Mouse (Mus musculus): ENCODE results near the gene Nell2.

The Nell2 gene

DNA sequence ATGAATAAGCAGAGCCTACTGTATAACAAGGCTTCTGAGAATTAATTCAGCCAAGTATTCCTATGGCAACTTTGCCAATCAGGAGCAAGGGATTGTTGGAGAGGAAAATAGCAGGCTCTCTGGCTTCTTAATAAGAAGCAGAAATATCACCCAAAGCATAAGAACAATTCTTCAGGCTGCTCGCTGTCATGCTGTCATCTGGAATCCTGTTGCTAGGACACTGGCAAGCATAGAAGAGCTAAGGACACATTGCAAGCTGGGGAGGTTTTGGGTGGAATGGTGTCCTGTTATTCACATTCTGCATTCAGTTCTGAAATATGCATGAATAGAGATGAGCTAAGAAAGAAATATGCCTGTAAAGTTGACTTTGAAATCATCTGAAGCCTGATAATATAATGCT lies 459.6 kb downstream of the Nell2 start:
- TF ChIP-seq CTCF (conservative IDR thresholded peaks at IDR 0.05; ENCODE audit: low read length) (no peak), NANOG (IDR thresholded peaks at IDR 0.05; ENCODE audit: borderline replicate concordance, low read length) (no peak), POU5F1 (IDR thresholded peaks at IDR 0.05; ENCODE audit: borderline replicate concordance, low read length) (no peak)
- H3K27me3 ChIP-seq (ENCODE audit: insufficient read depth, low read length): no peaks in the 10 kb centered on the region
- H3K9me3 ChIP-seq (ENCODE audit: low read length): no peaks in the 10 kb centered on the region
- H3K36me3 ChIP-seq (ENCODE audit: insufficient read depth, low read length): no peaks in the 10 kb centered on the region
- peaks cover 11% of the 10 kb centered on the region; the same call in 1 of the 2 replicates for H3K4me1 ChIP-seq (replicated peaks; ENCODE audit: low read depth, low read length)
- no peak overlapping the region for H3K4me3 ChIP-seq (replicated peaks; ENCODE audit: low read length)

DNA sequence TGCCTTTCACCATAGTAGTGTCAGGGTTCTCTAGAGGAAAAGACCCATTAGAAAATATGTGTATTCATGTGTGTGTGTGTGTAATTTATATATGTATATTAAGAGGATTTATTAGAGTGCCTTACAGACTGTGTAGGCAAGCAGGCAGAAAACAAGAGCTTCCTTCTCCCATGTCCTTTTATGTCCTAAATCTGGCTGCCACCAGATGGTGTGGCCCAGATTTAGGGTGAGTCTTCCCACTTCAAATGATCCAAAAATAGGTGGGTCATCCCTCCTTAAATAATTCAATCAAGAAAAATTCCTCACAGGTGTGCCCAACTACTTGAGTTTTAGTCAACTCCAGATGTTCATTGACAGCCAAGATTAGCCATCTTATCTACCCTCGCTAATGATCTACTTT lies 460.3 kb downstream of the Nell2 start:
- no peaks in the 10 kb centered on the region for H3K9me3 ChIP-seq (ENCODE audit: low read length)
- H3K4me1 ChIP-seq (replicated peaks; ENCODE audit: low read depth, low read length): peaks cover 11% of the 10 kb centered on the region; the same call in 1 of the 2 replicates
- H3K27me3 ChIP-seq (ENCODE audit: insufficient read depth, low read length): no peaks in the 10 kb centered on the region
- TF ChIP-seq POU5F1 (IDR thresholded peaks at IDR 0.05; ENCODE audit: borderline replicate concordance, low read length): no peak
- TF ChIP-seq CTCF (conservative IDR thresholded peaks at IDR 0.05; ENCODE audit: low read length): no peak
- TF ChIP-seq NANOG (IDR thresholded peaks at IDR 0.05; ENCODE audit: borderline replicate concordance, low read length): no peak
- no peak overlapping the region for H3K4me3 ChIP-seq (replicated peaks; ENCODE audit: low read length)
- no peaks in the 10 kb centered on the region for H3K36me3 ChIP-seq (ENCODE audit: insufficient read depth, low read length)

DNA sequence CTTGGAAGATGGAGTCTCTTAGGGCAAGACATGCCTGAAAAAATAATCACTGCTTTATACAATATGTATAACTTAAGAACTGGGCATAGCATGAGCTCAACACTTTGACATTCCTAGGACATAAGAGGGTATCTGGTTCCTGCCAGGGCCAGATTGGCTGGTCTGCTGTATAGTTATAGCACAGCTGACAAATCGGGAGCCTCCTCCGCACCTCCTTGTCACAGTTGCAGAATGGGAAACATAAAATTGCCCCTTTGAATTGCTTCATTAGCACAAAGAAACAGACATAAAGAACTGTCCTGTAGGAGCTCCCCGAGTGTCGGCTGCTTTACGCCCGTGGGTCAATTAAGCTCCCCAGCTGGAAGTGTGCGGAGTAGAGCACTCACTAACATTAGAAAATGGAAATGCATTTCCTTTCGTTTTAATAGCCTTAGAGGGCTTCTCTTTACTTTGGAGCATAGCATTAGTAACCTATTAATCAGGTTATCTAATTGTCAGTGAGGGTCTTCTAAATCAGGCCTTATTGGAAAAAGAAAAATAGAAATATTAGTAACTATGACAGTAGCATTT lies 473.2 kb downstream of the Nell2 start:
- H3K9me3 ChIP-seq (ENCODE audit: low read length): no peaks in the 10 kb centered on the region
- no peak overlapping the region for H3K4me3 ChIP-seq (replicated peaks; ENCODE audit: low read length)
- H3K36me3 ChIP-seq (ENCODE audit: insufficient read depth, low read length): no peaks in the 10 kb centered on the region
- TF ChIP-seq POU5F1 (IDR thresholded peaks at IDR 0.05; ENCODE audit: borderline replicate concordance, low read length): no peak
- no peak for TF ChIP-seq NANOG (IDR thresholded peaks at IDR 0.05; ENCODE audit: borderline replicate concordance, low read length)
- no peak for TF ChIP-seq CTCF (conservative IDR thresholded peaks at IDR 0.05; ENCODE audit: low read length)
- no peaks in the 10 kb centered on the region for H3K27me3 ChIP-seq (ENCODE audit: insufficient read depth, low read length)
- H3K4me1 ChIP-seq (replicated peaks; ENCODE audit: low read depth, low read length): no peaks in the 10 kb centered on the region

DNA sequence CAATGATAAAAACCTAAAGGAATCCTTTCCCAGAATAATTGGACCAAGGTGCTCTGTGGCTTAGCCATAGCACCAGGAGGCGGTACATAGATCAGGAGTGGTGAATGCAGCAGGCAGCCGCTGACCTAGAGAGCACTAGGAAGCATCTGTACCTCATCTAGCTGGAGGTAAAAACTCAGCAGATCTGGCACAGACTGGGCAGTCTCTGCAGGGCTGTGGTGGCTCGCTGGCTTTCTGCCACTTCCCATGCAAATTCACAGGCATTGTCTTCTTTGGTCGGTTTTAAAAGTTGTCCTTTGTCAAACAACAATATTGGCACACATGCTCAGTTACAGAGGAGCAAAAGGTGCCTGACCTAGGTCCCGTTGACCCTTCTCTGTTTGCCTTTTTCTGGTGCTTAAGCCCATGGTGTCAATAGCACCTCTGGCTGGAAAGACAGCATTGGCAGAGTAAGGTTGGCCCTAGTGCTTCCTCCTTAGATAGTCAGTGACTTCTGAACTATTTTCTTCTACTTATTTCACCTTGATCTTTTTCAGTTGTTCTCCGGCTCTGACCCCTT lies 479.1 kb downstream of the Nell2 start:
- Histone ChIP-seq H3K9me3 (ENCODE audit: low read length) (no peaks in the 10 kb centered on the region), H3K36me3 (ENCODE audit: insufficient read depth, low read length) (no peaks in the 10 kb centered on the region), H3K4me3 (replicated peaks; ENCODE audit: low read length) (no peak overlapping the region), H3K27me3 (ENCODE audit: insufficient read depth, low read length) (no peaks in the 10 kb centered on the region), H3K4me1 (replicated peaks; ENCODE audit: low read depth, low read length) (no peaks in the 10 kb centered on the region)
- TF ChIP-seq POU5F1 (IDR thresholded peaks at IDR 0.05; ENCODE audit: borderline replicate concordance, low read length): no peak
- TF ChIP-seq CTCF (conservative IDR thresholded peaks at IDR 0.05; ENCODE audit: low read length): no peak
- no peak for TF ChIP-seq NANOG (IDR thresholded peaks at IDR 0.05; ENCODE audit: borderline replicate concordance, low read length)

DNA sequence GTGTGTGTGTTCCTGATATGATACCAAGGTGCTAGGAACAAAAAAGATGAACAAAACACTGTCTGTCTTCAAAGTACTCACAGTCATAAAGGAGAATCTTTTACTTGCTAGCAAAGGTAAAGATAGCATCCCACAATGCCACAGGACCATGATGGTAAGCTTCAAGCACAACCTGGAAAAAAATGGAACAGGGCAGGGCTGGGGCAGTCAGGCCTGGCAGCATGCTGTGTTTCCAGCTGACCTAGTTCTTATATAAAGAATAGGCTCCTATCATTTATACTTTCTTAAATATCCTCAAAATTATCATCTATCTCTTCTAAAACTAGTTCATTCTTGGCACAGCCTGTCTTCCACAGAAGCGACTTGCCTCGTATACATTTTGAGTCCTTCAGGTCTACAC lies 480.9 kb downstream of the Nell2 start:
- H3K27me3 ChIP-seq (ENCODE audit: insufficient read depth, low read length): no peaks in the 10 kb centered on the region
- TF ChIP-seq NANOG (IDR thresholded peaks at IDR 0.05; ENCODE audit: borderline replicate concordance, low read length) (no peak), POU5F1 (IDR thresholded peaks at IDR 0.05; ENCODE audit: borderline replicate concordance, low read length) (no peak), CTCF (conservative IDR thresholded peaks at IDR 0.05; ENCODE audit: low read length) (no peak)
- H3K9me3 ChIP-seq (ENCODE audit: low read length): no peaks in the 10 kb centered on the region
- no peaks in the 10 kb centered on the region for H3K36me3 ChIP-seq (ENCODE audit: insufficient read depth, low read length)
- no peaks in the 10 kb centered on the region for H3K4me1 ChIP-seq (replicated peaks; ENCODE audit: low read depth, low read length)
- no peak overlapping the region for H3K4me3 ChIP-seq (replicated peaks; ENCODE audit: low read length)

DNA sequence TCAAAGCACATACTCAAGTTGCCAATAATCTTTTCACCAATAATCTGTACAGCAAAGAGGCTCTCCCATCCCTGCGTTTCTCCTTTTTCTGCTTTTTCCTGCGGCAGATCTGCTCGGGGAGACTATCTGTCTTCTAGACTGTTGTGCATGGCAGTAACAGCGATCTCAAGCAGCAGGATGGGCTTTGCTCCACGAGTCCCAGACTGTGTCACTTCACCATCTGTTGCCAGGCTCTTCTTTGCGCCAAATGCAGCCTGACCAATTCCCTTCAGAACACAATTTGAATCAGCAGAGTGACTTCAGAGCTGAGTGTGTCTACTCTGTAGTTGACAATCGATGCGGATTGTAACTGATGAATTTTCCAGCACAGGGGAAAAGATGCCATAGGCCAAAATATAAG lies 484.3 kb downstream of the Nell2 start:
- Histone ChIP-seq H3K4me1 (replicated peaks; ENCODE audit: low read depth, low read length) (no peaks in the 10 kb centered on the region), H3K27me3 (ENCODE audit: insufficient read depth, low read length) (no peaks in the 10 kb centered on the region), H3K36me3 (ENCODE audit: insufficient read depth, low read length) (no peaks in the 10 kb centered on the region), H3K9me3 (ENCODE audit: low read length) (no peaks in the 10 kb centered on the region), H3K4me3 (replicated peaks; ENCODE audit: low read length) (no peak overlapping the region)
- TF ChIP-seq NANOG (IDR thresholded peaks at IDR 0.05; ENCODE audit: borderline replicate concordance, low read length) (no peak), POU5F1 (IDR thresholded peaks at IDR 0.05; ENCODE audit: borderline replicate concordance, low read length) (no peak), CTCF (conservative IDR thresholded peaks at IDR 0.05; ENCODE audit: low read length) (no peak)

DNA sequence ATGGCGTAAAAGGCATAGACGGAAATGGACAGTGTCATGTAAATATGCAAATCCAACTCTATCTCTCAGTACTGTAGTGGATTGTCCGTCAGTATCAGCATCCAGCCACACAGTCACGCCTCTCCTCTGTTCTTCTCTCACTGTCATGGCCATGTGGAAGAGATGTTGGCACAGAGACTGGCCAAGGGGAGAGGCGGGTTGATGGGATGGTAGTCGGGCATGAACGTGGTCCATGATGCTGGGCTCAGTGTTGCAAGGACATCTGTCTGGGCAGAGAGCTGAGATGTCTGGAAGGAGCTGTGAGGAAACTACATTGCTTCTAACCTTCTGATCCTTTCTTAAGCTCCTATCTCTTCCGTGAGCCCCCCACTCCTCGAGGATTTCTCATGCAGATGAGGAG lies 485.9 kb downstream of the Nell2 start:
- Histone ChIP-seq H3K27me3 (ENCODE audit: insufficient read depth, low read length) (no peaks in the 10 kb centered on the region), H3K36me3 (ENCODE audit: insufficient read depth, low read length) (no peaks in the 10 kb centered on the region), H3K9me3 (ENCODE audit: low read length) (no peaks in the 10 kb centered on the region), H3K4me1 (replicated peaks; ENCODE audit: low read depth, low read length) (no peaks in the 10 kb centered on the region), H3K4me3 (replicated peaks; ENCODE audit: low read length) (no peak overlapping the region)
- no peak for TF ChIP-seq POU5F1 (IDR thresholded peaks at IDR 0.05; ENCODE audit: borderline replicate concordance, low read length)
- TF ChIP-seq NANOG (IDR thresholded peaks at IDR 0.05; ENCODE audit: borderline replicate concordance, low read length): no peak
- no peak for TF ChIP-seq CTCF (conservative IDR thresholded peaks at IDR 0.05; ENCODE audit: low read length)

DNA sequence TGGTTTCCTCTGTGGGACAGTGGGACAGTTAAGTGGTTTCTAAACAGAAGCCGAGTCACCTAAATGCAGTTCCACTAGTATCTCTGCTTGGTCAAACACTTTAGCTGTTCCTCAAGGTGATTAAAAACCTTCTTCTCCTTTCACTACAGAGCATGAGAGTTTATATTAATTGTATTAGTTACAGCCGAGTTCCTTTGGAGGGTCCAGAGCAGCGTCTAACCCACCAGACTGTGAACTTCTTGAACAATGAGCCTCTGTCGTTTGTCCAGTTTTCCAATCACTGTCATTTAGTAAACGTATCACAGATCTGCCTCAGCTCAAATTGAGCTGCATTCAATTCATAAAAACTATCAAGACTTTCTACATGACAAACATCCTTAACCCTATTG lies 498.9 kb downstream of the Nell2 start:
- Histone ChIP-seq H3K27me3 (ENCODE audit: insufficient read depth, low read length) (no peaks in the 10 kb centered on the region), H3K4me1 (replicated peaks; ENCODE audit: low read depth, low read length) (no peaks in the 10 kb centered on the region), H3K36me3 (ENCODE audit: insufficient read depth, low read length) (no peaks in the 10 kb centered on the region), H3K9me3 (ENCODE audit: low read length) (no peaks in the 10 kb centered on the region), H3K4me3 (replicated peaks; ENCODE audit: low read length) (no peak overlapping the region)
- TF ChIP-seq POU5F1 (IDR thresholded peaks at IDR 0.05; ENCODE audit: borderline replicate concordance, low read length) (no peak), CTCF (conservative IDR thresholded peaks at IDR 0.05; ENCODE audit: low read length) (no peak), NANOG (IDR thresholded peaks at IDR 0.05; ENCODE audit: borderline replicate concordance, low read length) (no peak)
